Mouse (Mus musculus) hindbrain, embryonic 11.5 days (tissue): ENCODE measurements around the gene Arid5b. TPM values are rescaled to one million over a fixed set of nuclear protein-coding genes. Genes with fewer than 3 reads are reported as not detected.

ENCODE experiments used
- ATAC-seq: fragments of 200-750 bp; cut with Nextera tagmentation; 2 replicates; pipeline ENCODE4 v1.8.0; 2017; ENCODE audit warnings: mild to moderate bottlenecking, moderate TSS enrichment, moderate library complexity; ENCODE audit not compliant: low FRiP score
- DNase-seq: peaks from one replicate; pipeline ENCODE4 v3.0.0-alpha.2; 2015; ENCODE audit warnings: low spot score
- H3K27ac ChIP-seq: fragments of 300-500 bp; sonication (generic); 2 replicates; pipeline ENCODE4 v1.5.1; 2014; ENCODE audit warnings: mild to moderate bottlenecking, low read depth, low read length
- H3K27me3 ChIP-seq: fragments of 300-500 bp; sonication (generic); 2 replicates; pipeline ENCODE4 v1.6.1; 2014; ENCODE audit warnings: mild to moderate bottlenecking, low read length, moderate library complexity, mixed read lengths; ENCODE audit not compliant: control insufficient read depth, insufficient read depth
- H3K36me3 ChIP-seq: fragments of 300-500 bp; sonication (generic); 2 replicates; pipeline ENCODE4 v1.6.1; 2014; ENCODE audit warnings: mild to moderate bottlenecking, low read length, moderate library complexity, mixed read lengths; ENCODE audit not compliant: control insufficient read depth, insufficient read depth
- H3K4me1 ChIP-seq: fragments of 300-500 bp; sonication (generic); replicated peaks from 2 replicates; pipeline ENCODE4 v1.6.1; 2014; ENCODE audit warnings: low read length, mixed read lengths; ENCODE audit not compliant: control insufficient read depth, insufficient read depth
- H3K4me2 ChIP-seq: fragments of 300-500 bp; sonication (generic); replicated peaks from 2 replicates; pipeline ENCODE4 v1.6.1; 2014; ENCODE audit warnings: mild to moderate bottlenecking, low read depth, low read length
- H3K4me3 ChIP-seq: fragments of 300-500 bp; sonication (generic); 2 replicates; pipeline ENCODE4 v1.5.1; 2014; ENCODE audit warnings: low read depth, low read length
- H3K9ac ChIP-seq: fragments of 300-500 bp; sonication (generic); 2 replicates; pipeline ENCODE4 v1.6.1; 2014; ENCODE audit warnings: low read depth, low read length
- H3K9me3 ChIP-seq: fragments of 300-500 bp; sonication (generic); 2 replicates; pipeline ENCODE4 v1.6.1; 2016; ENCODE audit warnings: low read length; ENCODE audit not compliant: control insufficient read depth
- WGBS: fragments of 180-500 bp; shearing (Covaris S2); extraction: QIAGEN DNeasy Blood & Tissue Kit; methylation state at CpG from one replicate; pipeline ENCODE4 v1.1.7; 2014; 5-methylcytosine and 5-hydroxymethylcytosine counted together
- polyA plus RNA-seq: library from polyadenylated mRNA; unstranded; fragments of >200 nt; fragmentation: Nextera tagmentation; extraction: Ambion mirVana; gene quantifications from 2 replicates; pipeline ENCODE4 v1.2.1, GENCODE M21; 2014

The Arid5b gene
- polyA plus RNA-seq, 1 experiment from 2014 or later = 23.3 TPM

DNA sequence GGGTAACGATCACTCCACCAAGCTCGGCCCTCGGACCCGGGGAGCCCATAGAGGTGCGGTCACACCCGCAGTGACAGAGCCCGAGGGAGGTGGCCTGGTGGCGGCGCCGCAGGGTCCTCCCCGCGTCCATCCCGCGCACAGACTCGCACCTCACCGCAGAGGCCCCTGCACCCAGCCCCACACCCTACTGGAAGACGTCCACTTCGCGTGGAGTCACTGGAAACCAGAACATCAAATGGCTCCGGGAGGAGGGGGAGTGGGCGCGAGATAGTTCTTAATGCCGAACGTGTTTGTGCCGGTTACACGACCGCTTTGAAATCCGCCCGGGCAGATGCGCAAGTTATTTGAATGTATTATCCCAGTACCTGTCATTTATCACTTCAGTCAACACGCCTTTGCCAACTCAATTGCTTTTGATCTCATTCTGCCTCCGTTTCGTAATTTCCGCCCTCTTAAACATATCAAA, 1.5 kb downstream of the Arid5b start:
- Histone ChIP-seq H3K4me3 (peak overlapping the region; percentile 56), H3K9ac (peak overlapping the region; percentile 67), H3K36me3 (no peaks in the 10 kb centered on the region), H3K4me1 (0 out of 2 replicates have a peak, but pooled peaks cover 3% of the 10 kb centered on the region), H3K27me3 (no peaks in the 10 kb centered on the region), H3K9me3 (no peaks in the 10 kb centered on the region), H3K4me2 (peak overlapping the region; percentile 81), H3K27ac (peak overlapping the region; percentile 67)
- DNase-seq (peak; percentile 68), ATAC-seq (peak; percentile 56)
- WGBS = under 1% methylated on average over 30 of the region's 34 CpGs

DNA sequence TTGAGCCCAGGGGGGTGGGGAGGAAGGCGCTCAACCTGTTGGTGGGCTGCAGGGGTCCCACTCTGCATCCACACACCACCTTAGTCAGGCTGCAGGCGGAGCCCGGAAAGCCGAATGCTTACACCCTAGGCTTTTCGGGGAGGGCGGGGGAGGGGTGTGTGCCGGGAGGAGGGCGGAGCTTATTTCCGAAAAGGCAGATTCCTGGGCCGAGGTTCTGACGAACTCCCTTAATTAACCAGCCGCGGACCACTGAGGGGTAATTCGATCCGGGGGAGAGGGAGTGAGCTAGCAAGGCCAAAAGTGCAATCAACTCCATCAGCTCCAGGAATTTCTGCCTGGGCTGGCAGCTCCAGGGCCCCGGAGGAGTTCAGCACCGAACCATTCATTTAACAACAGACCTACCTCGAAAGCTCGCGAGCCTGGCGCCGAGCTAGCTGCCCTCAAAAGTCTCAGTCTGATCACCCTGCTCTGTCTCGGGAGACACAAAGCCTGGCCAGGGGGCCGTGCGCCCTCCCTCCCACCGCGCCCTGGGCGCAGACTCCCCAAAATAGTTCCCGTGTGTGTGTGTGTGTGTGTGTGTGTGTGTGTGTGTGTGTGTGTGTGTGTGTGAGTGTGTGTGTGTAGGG, 2.1 kb downstream of the Arid5b start:
- ATAC-seq (peak; percentile 59), DNase-seq (peak; percentile 79)
- Histone ChIP-seq H3K36me3 (no peaks in the 10 kb centered on the region), H3K27me3 (no peaks in the 10 kb centered on the region), H3K9ac (peak overlapping the region; percentile 67), H3K4me2 (peak overlapping the region; percentile 81), H3K27ac (peak overlapping the region; percentile 67), H3K9me3 (no peaks in the 10 kb centered on the region), H3K4me3 (peak overlapping the region; percentile 56), H3K4me1 (0 out of 2 replicates have a peak, but pooled peaks cover 3% of the 10 kb centered on the region)
- whole genome bisulfite sequencing = 0% methylated on average over 27 of the region's 29 CpGs

DNA sequence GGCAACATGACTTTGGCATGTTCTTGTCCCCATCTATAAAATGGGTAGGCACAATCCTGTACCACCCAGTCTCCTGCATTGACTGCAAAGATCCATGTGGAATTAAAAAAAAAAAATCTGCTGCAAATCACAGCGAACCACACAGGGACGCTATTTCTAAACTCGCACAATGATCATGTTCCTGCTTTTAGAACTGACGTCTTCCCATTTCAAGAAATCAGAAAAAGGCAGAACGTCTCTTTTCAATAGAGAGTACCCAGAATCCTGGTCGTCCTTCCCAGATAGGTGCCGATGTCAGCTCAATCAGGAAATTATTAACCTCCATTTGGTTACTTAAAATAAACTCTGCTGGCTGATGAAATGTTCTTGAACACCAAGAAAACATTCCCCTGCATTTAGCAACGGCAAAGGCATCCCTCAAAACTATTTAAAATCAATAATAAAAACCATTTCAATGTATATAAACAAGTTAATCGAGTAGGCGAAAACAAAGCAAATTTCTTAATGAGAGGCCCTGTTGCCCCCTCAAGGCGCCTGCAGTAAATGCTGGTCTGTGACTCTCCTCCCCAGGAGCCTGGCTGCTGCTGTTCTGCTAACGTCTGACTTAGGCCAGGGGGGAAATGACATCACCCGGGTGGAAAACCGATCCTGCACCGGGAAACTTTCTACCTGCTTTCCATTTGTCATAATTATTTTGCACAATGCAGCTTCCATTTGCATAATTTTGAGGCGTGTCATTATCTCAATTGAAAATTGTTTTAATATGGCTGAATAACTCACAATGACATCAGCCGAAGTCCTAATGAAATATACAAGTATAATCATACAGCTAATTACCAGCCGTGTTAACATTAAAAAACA, 3.4 kb downstream of the Arid5b start:
- DNase-seq = peak; percentile 40
- no peak overlapping the region for H3K9ac ChIP-seq
- no peaks in the 10 kb centered on the region for H3K27me3 ChIP-seq
- ATAC-seq = no peak
- H3K9me3 ChIP-seq = no peaks in the 10 kb centered on the region
- no peaks in the 10 kb centered on the region for H3K4me1 ChIP-seq
- no peak overlapping the region for H3K27ac ChIP-seq
- no peaks in the 10 kb centered on the region for H3K36me3 ChIP-seq
- H3K4me3 ChIP-seq = no peak overlapping the region
- WGBS = 27% methylated on average over 18 of the region's 18 CpGs
- H3K4me2 ChIP-seq = 0 out of 2 replicates have a peak overlapping the region, but pooled peaks have one; percentile 7

DNA sequence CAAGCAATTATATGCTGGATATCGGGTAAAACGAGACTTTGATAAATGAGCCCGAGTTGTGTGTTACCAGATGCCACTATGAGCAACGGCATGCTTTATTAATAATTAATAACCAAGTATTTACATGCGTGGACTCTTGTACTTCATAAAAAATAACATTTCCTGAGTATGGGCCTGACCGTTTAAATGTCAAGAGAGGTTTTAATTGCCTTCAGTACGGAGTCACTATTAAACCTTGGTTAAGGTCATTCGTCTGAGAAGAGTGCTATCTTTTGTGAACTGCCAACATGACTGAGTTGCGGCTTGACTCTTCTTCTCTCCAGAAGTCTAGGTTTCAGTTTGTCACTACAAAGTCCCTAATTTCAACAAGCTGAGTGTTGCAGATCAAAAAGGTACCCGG, 8.8 kb downstream of the Arid5b start:
- H3K9ac ChIP-seq = no peak overlapping the region
- H3K4me3 ChIP-seq = no peak overlapping the region
- H3K4me2 ChIP-seq = no peak overlapping the region
- WGBS = 89% methylated on average over 10 of the region's 10 CpGs
- H3K4me1 ChIP-seq = no peaks in the 10 kb centered on the region
- DNase-seq (no peak), ATAC-seq (no peak)
- H3K27ac ChIP-seq = no peak overlapping the region
- H3K36me3 ChIP-seq = no peaks in the 10 kb centered on the region
- H3K9me3 ChIP-seq = no peaks in the 10 kb centered on the region
- H3K27me3 ChIP-seq = no peaks in the 10 kb centered on the region

DNA sequence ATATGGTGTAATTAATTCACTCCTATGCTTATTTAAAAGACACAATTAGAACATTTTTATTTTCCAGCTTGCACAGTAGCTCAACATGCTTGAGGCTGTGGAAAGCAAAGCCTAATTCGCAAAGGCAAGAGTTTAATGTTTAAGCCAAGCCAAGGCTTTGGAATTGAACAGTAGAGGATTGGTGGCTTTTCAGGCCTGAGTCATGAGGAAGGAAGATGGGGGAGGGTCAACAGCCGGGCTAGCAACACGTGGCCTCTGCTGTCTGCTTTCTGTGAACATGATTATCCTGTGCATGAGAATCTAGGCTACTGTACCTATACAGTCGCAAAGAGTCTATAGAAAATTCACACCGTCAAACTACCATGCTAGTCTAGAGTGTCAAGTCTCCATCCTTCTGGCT, 9.9 kb downstream of the Arid5b start:
- H3K4me3 ChIP-seq = no peak overlapping the region
- H3K36me3 ChIP-seq = no peaks in the 10 kb centered on the region
- no peak overlapping the region for H3K27ac ChIP-seq
- no peak for DNase-seq
- no peak overlapping the region for H3K9ac ChIP-seq
- H3K4me2 ChIP-seq = no peak overlapping the region
- H3K4me1 ChIP-seq = no peaks in the 10 kb centered on the region
- ATAC-seq = no peak
- 65% methylated on average over 5 of the region's 5 CpGs for WGBS
- H3K27me3 ChIP-seq = no peaks in the 10 kb centered on the region
- no peaks in the 10 kb centered on the region for H3K9me3 ChIP-seq

DNA sequence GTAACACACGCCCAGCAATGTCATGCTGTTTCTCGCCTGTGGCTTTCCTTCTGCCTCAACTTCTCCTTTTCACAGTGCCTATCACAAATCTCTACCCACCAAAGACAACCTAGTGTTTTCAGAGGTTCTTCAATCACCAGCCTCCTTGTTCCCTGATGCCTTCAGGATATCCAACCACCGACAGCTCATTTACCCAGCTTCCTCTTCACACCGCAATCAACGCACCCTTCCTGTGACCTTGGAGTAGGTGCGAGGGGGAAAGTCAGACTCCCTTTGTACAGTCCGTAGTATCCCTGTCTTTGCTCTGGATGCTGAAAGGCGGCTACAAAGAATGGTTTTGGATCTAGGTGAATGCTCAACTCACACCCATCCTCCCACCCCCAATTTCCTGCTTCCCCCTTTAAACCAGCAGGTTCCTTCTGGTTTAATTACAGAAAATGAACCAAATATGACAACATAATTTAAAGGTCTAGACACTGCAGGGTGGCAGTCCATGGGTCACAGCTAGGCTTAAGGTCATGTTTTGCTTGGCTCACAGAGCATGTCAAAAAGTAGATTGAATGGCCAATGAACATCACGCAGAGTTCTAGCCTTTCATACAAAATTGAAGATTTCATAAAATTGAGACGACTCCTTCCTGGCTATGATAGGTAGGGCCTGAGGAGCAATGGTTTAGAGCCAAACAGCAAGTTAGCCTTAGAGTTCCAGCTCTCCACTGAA, 14.4 kb downstream of the Arid5b start:
- WGBS = 88% methylated on average over 10 of the region's 10 CpGs
- H3K4me3 ChIP-seq = no peak overlapping the region
- H3K36me3 ChIP-seq = no peaks in the 10 kb centered on the region
- no peak overlapping the region for H3K4me2 ChIP-seq
- H3K9ac ChIP-seq = no peak overlapping the region
- no peak for DNase-seq
- no peak for ATAC-seq
- H3K9me3 ChIP-seq = no peaks in the 10 kb centered on the region
- H3K4me1 ChIP-seq = no peaks in the 10 kb centered on the region
- H3K27ac ChIP-seq = no peak overlapping the region
- H3K27me3 ChIP-seq = no peaks in the 10 kb centered on the region

DNA sequence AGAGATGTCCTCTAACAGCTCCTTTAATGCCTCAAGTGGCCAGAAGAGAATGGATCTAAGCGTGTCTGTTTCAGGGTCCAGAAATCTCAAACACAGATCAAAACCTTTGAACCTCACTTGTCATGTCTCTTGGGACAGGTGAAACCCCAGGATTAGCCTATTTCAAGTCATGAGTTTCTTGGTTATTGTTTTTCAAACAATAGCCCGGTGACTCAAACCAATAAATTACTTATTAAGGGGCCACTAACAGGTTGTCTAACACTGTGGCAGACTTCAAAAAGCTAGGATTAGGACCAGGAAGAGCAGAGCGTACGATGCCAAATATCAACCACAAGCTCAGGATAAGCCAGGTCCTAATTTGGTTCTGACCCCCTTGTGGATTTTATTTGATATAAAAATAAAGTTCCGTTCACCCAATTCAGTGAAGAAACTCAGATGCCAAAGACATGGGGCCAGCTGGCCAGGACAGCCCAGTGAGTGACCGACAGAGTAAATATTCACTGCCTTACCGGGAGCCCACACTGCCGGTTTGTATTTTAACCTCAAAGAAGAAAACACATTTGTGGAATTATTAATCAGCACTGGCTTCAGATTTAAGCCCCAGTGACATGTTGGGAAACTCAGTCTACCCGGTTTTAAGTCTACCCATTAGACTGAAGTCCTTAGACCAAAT, 15.1 kb downstream of the Arid5b start:
- Histone ChIP-seq H3K9me3 (no peaks in the 10 kb centered on the region), H3K4me3 (no peak overlapping the region), H3K36me3 (no peaks in the 10 kb centered on the region), H3K4me1 (no peaks in the 10 kb centered on the region), H3K27ac (no peak overlapping the region), H3K9ac (no peak overlapping the region), H3K4me2 (no peak overlapping the region), H3K27me3 (no peaks in the 10 kb centered on the region)
- DNase-seq (no peak), ATAC-seq (no peak)
- 93% methylated on average over 9 of the region's 9 CpGs for WGBS

DNA sequence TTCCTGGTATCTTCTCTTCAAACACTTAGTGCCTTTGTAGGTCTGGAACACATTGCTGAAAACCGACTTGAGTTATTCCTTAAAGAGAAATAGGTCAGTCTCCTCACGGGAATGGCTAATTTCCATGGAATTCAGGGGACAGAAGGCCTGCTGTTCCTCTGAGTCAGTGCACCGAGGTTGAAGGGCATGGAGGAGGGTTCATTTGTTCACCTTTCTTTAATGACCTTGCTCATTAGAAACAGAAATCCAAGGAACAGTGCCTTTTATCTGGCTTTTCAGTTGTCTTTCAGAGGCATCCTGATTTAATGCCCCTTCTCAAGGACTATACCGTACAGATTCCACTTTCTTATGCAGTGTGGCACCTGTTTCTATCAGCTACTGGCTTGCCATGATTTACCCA, 18.9 kb downstream of the Arid5b start:
- WGBS = 50% methylated on average over 4 of the region's 4 CpGs
- no peaks in the 10 kb centered on the region for H3K9me3 ChIP-seq
- no peak for DNase-seq
- H3K4me2 ChIP-seq = no peak overlapping the region
- H3K27me3 ChIP-seq = no peaks in the 10 kb centered on the region
- no peak overlapping the region for H3K4me3 ChIP-seq
- no peaks in the 10 kb centered on the region for H3K4me1 ChIP-seq
- no peak for ATAC-seq
- H3K27ac ChIP-seq = no peak overlapping the region
- no peaks in the 10 kb centered on the region for H3K36me3 ChIP-seq
- H3K9ac ChIP-seq = no peak overlapping the region
